Mouse (Mus musculus): ENCODE results near the gene Ace3.
"Not testable (repeated sequence)": the region's sequence is repeated elsewhere in the genome, so short reads cannot be mapped to it uniquely, and the experiment has no call there.

The Ace3 gene

DNA sequence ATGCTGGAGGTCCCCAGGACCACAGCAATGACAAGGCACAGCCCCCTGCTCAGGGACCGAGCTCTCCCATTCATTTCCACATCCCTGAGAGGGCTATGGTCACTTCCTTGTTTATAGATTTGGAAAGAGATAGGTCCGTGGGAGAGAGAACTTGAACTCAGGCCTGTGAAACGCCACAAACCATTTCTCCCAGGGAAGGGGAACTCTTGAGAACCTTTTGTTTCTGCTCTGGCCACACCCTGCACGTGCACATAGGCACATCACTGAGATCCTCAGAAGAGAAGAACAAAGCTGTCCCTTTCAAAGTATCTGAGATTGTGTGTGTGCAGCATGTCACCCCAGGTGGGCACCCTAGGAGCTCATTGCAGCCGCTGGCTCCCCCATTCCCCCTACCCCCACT, 15.8 kb upstream of the Ace3 start:
- DNase-seq = no peak

DNA sequence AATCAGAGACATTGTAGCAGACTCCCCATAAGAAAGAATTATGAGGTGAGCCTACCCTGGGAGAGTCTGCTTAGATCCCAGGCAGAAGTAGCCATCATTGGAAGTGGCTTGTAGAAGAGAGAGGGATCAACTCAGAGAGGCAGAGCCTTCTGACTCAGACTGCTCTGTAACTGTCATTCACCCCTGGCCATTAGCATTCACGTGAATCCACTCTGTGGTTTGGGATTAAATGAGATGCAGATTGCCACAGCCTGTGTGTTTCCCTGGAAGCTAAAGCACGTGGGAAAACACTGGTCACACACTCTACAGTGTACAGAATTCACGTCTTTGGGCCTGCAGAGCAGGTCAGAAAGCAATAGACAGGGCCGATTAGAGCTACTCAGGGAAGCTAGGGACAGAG, 10.0 kb upstream of the Ace3 start:
- no peak for DNase-seq

DNA sequence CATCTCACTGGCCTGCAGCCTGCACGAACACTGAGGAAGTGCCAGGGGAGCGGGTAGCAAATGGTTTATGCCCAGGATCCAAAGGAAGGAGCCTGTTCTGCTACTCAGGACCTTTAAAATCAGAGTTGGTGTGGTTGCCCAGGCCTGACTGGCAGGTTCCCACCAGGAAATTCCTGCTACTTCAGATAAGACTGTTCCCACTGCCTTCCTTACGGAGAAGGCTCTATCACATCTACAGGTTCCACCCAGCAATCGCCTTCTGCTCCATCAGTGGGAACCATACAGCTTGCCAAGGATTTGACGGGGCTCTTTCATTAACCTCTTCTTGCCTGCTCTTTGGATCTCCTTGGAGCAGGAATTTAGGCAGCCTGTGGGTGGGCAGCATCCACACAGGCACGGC, 7.0 kb upstream of the Ace3 start:
- DNase-seq = peak; percentile 65 to 66

DNA sequence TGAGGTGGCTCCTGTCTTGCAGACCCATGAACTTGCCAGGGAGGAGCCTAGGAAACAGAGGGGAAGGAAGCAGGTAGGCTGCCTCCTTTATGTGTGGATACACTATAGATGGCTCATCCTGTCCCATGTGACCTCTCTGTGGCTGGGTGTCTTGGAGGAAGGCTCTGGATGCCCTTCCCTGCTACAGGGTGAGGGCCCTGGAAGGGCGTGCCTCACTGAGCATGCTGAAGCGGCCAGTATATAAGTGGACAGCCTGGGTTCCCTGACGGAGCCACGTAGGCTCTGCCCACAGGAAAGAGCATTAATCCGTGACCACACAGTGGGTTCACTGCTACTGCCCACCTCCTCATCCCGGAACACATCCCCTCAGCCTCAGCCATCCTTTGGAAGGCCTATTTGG, 5.0 kb upstream of the Ace3 start:
- DNase-seq = no peak

DNA sequence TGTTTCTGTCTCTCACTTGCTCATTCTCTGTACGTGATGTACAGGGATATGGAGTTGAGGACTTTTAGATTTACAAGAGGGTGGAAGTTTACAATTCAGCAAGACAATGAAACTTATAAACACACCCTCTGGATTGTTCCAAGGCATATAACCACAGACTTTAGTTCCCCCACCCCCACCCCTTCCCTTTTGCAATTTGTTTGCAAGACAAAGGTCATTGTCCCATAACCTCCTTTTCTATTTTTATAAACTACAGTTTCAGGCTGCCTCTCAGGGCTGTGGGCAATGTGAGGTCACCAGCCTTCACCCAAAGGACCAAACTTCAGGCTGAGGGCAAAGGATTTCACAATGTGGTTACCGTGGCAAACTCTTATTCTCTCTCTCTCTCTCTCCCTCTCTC, 4.2 kb upstream of the Ace3 start:
- no peak for DNase-seq

DNA sequence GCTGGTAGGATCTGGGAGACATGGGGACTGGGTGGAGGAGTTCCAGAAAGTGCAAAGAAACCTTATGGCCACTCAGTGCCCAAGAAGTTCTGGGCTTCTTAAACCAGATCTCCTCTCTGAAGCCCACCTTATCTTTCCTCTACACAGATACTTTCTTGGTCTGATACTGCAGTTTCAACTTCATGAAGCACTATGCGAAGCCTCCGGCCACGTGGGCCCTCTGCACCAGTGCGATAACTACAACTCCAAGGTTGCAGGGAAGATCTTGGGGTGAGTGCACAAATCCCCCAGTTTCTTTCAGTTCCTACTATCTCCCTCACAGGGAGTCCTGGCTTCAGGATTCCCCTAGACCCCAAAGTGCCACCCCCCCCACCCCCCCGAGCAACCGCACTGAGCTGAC, 5.6 kb downstream of the Ace3 start:
- no peak for DNase-seq

DNA sequence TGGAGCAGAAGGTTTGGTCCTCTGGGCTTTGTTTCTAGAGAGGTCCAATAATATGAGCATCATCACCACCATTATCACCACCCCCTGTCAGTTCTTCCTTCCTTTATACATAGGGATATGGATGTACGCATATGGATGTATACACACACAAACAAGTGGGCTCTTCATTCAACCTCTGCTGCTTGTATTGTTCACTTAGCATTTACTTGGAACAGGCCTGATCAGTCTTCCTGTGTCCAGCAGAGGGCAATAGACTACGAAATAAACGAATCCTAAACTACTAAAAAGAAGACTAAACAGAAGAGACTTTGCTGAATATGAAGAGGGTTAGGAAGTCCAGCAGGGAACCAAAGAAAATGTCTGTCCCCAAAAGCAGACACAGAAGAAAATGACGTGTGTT, 7.2 kb downstream of the Ace3 start:
- peak; percentile 45 to 55 for DNase-seq

DNA sequence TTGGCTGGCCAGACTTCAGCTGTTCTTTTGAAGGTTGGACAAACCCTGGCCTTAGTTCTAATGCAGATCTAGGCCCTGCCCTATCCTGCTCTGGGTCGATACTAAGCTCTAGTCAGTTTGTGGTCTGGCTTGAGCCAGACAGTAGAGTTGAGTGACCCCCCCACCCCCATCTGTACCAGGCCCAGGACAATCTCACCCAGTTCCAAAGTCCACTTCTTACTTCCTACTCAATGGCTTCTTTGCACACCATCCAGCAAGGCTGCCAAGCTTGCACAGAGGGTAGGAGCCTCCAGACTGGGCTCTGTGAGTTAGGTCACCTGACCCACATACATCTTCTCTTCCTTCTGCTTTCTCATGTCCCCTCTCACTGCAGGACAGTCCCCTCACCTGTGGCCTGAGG, 10.1 kb downstream of the Ace3 start:
- no peak for DNase-seq

DNA sequence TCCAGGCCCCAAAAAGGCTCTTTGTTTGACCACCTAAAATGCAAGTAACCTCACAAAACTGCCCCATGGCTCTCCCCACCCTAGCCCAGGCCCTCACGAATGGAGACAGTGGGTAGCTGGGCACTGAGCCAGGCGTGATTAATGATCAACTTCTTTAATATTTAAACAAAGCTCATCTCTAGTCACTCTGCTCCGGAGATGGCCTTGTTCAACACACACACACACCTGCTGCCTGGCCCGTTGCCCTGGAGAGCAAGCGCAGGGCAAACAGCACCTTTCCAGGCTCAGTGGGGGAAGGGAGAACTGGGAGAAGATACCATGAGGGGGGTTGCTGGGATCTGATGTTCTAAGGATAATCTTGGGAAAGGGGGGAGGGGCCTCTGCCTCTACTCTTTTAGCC, 11.5 kb downstream of the Ace3 start:
- DNase-seq = peak; percentile 39 to 56

DNA sequence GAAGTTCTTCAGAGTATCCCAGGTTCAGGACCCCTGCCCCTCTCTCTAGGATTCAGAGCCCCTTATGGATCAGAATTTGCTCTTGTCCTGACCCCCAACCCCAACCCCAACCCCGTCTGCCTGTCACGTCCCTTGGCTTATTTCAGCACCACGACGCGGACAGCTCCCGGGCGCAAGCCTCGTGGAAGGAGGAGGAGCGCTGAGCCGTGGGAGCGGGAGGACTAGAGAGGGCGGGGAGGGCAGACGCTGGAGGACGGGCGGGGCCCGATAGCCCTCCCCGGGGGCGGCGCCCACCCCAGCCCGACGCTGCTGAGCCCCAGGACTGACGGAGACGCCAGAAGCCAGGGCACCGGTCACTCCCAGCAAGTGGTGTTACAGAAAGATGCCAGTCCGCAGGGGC, 13.3 kb downstream of the Ace3 start, which contains the start of gene Kcnh6:
TSS of gene Kcnh6 (plus strand) at position 304 of the 400 bp plus-strand sequence.
- peak in 1 of 2 experiments; percentile 42 for DNase-seq

DNA sequence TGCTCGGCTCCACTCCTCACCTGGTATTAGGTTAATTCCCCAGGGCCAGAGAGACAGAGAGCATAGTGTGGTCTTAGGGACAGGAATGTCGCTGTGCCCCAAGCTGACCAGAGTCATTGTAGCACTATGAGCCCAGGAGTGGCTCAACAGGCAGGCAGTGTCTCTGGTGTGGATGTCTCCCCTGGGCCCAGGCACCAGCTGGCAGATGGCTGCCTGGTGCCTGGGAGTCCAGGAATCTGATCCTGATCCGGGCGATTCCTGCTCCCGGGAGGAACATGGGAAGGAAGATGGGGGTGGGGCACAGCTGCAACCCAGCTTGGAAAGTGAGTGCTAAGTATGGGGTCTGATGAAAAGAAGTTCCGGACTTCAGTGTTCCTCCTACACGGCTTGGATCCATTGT, 18.2 kb downstream of the Ace3 start:
- no peak for DNase-seq

DNA sequence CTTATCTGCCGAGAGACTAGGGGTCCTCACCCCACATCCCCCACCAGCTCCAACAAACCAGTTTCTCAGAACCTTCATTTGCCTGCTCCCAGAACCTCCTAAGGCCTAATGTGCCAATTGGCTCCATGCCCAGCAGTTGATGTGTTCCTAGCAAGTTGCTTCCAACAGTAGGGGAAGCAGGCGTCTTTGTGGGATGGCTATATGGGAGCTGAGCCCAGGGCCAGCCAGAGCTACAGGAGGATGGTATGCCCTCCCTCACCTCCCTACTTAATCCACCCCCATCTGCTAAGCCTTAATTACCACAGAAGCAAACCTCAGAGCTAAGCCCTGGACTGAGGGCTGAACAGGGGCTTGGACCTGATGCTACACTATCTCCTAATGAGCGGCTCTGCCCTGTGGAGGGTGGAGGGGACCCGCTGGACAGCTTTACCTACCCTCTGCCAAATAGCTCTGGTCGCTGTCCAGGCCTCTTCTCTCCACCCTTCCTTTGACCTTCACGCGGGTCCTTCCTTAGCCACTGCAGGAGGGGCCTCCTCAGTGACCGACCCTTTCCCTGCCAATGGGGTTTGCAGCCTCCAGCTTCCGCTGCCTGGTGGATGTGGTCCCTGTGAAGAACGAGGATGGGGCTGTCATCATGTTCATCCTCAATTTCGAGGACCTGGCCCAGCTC, 19.2 kb downstream of the Ace3 start:
- peak; percentile 85 to 92 for DNase-seq

DNA sequence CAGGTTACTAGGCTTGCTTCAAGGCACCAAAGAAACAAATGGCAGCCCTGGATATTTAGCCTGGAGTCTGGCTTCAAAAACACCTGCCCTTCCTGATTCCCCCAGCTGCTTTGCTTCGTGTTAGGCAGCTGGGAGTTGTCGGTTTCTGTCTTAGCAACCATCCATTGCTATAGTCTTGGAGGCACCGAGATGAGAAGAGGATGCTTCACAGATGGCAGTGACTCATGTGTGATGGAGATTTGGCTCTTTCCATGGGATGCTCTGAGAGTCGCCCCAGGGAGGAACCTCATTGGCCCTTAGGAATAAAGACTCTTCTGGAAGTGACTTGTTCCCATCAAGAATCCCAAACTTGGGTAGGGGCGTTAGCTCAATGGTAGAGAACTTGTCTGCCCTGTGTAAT, 22.0 kb downstream of the Ace3 start:
- no peak for DNase-seq

DNA sequence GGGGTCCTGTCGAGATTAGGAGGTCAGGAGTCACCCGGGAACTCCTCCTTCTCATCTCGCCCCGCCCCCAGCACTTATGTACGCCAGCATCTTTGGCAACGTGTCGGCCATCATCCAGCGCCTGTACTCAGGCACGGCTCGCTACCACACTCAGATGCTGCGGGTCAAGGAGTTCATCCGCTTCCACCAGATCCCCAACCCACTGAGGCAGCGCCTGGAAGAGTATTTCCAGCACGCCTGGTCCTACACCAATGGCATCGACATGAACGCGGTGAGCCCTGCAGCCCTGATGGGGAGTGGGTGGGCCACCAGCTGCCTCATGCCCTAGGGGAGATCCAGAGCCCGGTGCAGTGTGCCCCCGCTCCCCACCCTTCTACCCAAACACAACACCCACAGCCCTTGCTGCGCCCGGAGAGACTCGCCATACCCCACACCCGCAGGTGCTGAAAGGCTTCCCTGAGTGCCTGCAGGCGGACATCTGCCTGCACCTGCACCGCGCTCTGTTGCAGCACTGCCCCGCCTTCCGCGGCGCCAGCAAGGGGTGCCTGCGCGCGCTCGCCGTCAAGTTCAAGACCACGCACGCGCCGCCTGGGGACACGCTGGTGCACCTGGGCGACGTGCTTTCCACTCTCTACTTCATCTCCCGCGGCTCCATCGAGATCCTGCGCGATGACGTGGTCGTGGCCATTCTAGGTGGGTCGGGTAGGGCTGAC, 25.7 kb downstream of the Ace3 start:
- DNase-seq = peak; percentile 46 to 59

DNA sequence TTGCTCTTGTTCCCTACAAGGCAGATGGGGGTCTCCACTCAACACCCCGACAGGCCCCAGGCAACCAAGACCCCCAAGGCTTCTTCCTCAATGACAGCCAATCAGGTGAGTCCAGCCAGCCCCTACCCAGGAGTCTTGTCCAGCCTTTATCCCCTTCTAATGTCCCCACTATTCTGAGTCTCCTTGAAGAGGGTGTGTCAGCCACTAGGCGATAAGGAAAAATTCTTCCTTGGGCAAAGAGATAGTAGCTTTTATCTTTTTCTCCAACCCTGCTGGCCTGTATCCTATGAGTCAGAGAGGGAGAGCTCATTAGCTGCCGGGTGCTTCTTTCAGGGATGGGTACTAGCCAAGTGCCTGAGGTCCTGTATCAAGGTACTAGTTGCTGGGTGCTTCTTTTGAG, 31.3 kb downstream of the Ace3 start:
- no peak for DNase-seq

DNA sequence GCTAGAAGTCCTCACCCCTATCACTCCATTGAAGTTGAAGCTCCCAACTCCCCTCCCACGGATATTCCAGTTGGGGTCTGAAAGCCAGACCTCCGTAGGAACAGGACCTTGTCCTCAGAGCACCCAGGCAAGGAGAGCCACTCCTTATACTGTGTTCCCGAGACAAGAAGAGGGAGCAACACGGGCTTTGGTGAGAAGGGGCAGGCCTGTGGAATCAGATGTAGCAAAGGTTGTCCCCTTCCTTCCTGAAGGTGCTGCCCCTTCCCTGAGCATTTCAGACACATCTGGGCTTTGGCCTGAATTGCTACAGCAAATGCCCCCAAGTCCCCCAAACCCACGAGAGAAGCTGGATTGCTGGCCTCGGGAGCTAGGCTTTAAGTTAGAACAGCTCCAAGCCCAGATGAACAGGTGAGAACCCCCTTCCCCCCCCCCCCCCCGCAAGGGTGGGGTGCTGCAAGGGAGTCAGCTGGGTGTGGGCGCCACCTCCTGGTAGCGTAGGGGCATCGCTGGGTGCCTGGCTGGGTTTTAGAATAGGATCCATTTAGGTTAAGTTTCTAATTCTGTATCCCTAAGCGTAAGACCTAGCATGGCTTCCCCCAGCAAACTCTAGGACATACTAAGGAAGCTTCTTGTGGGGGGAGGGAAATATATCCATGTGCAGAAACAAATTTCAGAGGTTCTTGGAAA, 32.1 kb downstream of the Ace3 start:
- DNase-seq = peak; percentile 78 to 85

DNA sequence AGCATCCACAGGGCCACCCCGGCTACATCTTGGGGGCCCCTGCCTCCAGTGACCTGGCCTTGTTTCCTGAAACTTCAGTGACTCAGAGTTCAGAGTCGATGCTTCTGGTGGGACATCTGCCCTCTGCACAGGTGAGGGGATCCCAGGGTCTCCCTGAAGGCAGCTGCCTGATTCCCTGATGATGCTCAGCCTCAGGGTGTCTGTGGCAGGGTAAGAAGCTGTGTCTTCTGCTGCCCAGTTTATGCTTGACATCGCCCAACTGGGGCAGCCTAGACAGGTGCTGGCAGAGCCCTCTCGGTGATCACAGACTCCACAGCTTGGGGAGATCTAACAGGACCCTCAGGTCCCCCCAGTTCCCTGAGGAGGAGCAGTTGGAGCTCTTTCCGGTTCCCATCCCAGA, 33.1 kb downstream of the Ace3 start:
- no peak for DNase-seq

DNA sequence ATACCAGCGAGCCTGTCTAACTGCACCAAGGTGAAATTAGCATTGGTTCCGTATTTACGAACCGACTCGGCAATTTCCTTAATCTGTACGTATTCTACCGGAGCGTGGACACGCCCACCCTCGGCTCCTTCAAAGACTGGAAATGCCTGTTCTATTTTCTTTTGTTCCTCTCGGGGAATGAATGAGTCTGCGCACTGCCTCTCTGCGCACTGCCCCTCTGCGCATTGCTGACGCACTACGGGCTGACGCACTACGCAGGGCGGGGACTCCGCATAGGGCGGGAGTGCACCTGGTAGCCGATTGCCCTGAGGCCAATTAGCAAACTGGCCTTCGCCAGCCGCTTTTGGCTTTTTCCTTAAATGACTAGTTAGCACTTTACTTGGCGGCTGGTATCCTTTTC, 37.6 kb downstream of the Ace3 start:
- DNase-seq = not testable (repeated sequence)

DNA sequence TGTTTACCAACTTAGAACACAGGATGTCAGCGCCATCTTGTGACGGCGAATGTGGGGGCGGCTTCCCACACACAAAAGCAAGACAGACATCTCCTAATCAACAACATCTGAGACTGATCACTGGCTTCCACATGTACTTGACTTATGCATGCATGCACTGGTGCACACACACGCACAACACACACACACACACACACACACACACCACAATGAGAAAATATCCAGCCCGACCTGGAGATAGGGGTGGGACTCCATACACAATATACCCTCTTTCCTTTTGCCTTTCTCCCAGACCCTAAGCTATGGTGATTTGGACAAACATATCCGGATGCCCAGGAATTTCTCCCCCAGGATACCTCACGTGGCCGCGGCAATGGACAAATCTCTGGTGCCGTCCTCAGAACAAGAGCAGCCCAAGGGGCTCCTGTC, 39.0 kb downstream of the Ace3 start:
- DNase-seq = peak in 1 of 2 experiments; percentile 40

DNA sequence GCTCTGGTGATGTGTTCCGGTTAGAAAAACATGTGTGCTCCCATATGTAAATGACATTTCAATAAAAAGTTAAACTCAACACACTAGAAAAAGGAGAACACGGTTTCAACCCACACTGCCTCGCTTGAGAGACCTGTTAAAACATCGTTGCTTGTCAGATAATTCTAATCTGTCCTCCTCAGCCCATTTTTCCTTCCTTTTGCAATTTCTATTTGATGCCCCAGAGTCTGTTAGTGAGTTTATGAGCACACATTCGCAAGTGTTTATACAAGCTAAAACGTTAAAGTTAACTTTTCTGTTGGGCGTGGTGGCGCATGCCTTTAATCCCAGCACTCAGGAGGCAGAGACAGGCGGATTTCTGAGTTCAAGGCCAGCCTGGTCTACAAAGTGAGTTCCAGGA, 40.5 kb downstream of the Ace3 start:
- DNase-seq = no peak

DNA sequence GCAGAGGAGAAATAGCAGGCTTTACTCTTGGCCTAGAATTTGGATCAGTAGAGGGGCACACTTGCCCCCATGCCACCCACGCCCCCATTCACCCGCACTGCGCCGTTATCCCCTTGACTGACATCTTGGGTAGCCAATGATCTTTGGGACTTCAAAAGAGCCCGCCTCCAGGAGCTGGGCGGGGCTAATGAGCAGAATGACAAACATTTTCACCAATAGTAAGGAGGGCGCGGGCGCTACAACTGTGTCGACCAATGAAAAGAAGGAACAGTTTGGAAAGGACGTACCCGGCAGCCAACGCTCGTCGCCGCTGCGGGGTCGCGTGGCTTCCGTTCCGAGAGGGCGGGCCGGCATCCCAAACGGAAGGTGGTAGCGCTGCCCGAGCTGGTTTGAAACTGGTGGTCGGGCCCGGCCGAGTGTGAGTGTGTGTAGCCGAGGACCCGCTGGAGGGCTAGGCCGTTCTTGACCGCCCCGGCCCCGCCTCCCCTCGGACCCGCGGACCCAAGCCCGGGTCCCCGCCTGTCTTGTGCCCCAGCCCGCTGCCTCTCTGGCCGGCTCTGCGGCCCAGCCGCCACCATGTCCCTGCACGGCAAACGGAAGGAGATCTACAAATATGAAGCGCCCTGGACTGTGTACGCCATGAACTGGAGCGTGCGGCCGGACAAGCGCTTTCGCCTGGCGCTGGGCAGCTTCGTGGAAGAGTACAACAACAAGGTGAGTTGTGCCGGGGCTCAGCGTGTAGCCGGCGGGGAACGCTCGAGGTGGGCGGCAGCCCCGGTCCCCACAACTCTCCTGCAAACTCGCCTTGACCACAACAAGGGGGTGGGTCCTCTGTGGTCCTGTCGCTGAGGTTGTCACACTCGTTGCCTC, 42.3 kb downstream of the Ace3 start, which contains the start of gene Dcaf7:
TSS of gene Dcaf7 (plus strand) at position 325 of the 870 bp plus-strand sequence.
- peak; percentile 98 to 99 for DNase-seq

DNA sequence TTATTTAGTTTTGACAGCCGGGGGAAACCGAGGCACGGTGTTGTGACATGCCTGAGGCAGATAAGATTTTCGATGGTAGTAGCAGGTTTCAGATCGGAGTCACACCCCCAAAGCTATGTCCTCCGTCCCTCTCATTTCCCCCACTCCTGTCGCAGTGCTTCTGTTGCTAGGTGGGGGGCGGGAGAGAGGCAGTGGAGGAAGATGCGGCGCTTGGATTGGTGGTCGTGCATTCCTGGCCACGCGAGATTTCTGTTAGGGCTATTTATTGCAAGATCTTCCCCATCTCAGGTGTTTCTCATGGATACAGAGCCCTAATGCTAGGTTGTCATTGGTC, 42.9 kb downstream of the Ace3 start:
- peak; percentile 88 to 93 for DNase-seq

DNA sequence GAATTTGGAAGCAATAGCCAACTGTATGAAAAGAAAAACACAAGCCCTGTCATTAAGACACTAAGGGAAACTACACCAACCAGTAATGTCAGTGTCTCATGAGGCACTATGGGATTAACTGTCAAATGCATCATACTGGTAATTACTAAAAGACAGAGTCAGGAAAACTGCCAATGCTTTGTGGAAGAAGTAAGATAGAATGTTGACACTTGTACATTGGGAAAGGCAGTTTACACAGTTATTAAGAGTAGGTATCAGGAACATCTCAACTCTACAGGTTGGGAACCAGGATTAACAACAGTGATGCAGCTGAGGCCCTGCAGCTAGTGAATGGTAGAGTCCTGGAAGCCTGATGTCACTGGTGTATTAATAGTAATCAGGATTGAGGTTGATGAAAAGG, 49.9 kb downstream of the Ace3 start:
- DNase-seq = no peak

All from cerebellum, postnatal 14 days (tissue).